Mouse (Mus musculus) gastrocnemius, postnatal 10 days (tissue): ENCODE results near the gene Rhox2b. TPM values are rescaled to one million over a fixed set of nuclear protein-coding genes. Genes with fewer than 3 reads are reported as not detected.
"Not testable (repeated sequence)": the region's sequence is repeated elsewhere in the genome, so short reads cannot be mapped to it uniquely, and the experiment has no call there.

Experiments
- DNase-seq: peaks from one replicate; pipeline ENCODE4 v3.0.0; 2021; ENCODE audit warnings: mixed read lengths
- long read RNA-seq, 2 experiments: library from polyadenylated mRNA; stranded (forward); transcript quantifications; one replicate each; pipeline ENCODE4 v2.0.0; 2021
- total RNA-seq, 2 experiments: library from RNA; stranded (reverse); gene quantifications; 2 replicates each; pipeline ENCODE4 v1.2.3; 2021

Rhox2b gene
- not detected for total RNA-seq
- long read RNA-seq, experiment 1 = 0 reads
- long read RNA-seq, experiment 2 = 0 reads

GRCm38 (mm10) chrX:37411767-37412166, at the start of gene Rhox2b:
Rhox2b (plus strand) TSS chrX:37412067.
- not testable (repeated sequence) for DNase-seq

GRCm38 (mm10) chrX:37379728-37380127, 32.1 kb upstream of the Rhox2b start, which contains the start of gene Rhox3a2:
Rhox3a2 (plus strand) TSS chrX:37380028.
- DNase-seq = not testable (repeated sequence)

DNA sequence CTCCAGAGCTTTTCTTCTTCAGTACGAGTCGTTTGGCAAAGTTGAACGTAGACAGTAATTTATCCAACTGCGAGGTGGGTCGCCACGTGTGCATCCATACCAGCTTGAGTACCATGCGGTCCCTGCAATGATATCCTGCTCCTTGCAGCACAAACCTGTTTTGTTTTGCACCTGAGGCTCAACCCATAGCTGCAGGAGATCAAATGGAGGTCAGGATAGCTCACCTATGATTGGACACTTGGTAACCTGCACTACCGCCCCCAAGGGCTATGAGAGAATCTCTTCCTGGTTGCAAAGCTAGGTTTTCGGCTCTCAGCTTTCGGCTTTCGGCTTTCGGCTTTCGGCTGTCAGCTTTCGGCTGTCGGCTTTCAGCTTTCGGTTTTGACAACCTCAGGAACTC, 21.3 kb upstream of the Rhox2b start, which contains the start of gene Rhox4a2:
Rhox4a2 (plus strand) TSS at position 301 of the 400 bp plus-strand sequence.
- not testable (repeated sequence) for DNase-seq

DNA sequence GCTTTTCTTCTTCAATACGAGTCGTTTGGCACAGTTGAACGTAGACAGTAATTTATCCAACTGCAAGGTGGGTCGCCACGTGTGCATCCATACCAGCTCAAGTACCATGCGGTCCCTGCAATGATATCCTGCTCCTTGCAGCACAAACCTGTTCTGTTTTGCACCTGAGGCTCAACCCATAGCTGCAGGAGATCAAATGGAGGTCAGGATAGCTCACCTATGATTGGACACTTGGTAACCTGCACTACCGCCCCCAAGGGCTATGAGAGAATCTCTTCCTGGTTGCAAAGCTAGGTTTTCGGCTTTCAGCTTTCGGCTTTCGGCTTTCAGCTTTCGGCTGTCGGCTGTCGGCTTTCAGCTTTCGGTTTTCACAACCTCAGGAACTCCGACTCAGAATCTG, 20.3 kb downstream of the Rhox2b start, which contains the start of gene Rhox4b:
Rhox4b (plus strand) TSS at position 301 of the 400 bp plus-strand sequence.
- DNase-seq = not testable (repeated sequence)

DNA sequence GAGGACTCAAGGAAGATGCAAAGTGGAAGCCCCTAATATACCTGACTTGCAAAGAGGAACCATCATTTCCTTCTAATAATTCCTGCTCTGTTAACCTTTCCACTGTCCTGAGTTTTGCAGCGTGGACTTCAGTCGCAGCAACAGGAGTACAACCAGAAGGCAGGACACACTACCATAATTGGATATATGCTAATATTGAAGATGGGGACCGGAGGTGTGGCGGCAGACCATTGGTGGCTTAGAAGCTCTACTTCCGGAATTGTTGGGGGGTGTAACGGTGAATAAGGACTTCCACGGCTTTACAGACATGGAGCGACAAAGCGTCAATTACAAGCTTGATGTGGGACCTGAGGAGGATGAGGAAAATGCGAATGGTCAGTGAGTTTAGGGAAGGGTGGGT, 41.5 kb downstream of the Rhox2b start, which contains the start of gene Rhox2c:
Rhox2c (plus strand) TSS at position 301 of the 400 bp plus-strand sequence.
- DNase-seq = not testable (repeated sequence)

- not testable (repeated sequence) for DNase-seq
Observed at GRCm38 (mm10) chrX:37458285-37458684, 46.4 kb downstream of the Rhox2b start, which contains the start of gene Rhox3c. Rhox3c (plus strand) TSS chrX:37458585.

Other genes starting within 250 kb of the Rhox2b start
- gene Akap14, start 243.2 kb upstream of the Rhox2b start, total RNA-seq = not detected
- gene Ndufa1, start 220.9 kb upstream of the Rhox2b start, total RNA-seq = 100 to 1,000 TPM; 318 to 357 TPM
- 1 to 10 TPM; 2.8 to 2.9 TPM for gene Rnf113a1, start 220.8 kb upstream of the Rhox2b start, total RNA-seq
- not detected for gene Gm9, start 201.0 kb upstream of the Rhox2b start, total RNA-seq
- not detected for gene Rhox1, start 189.8 kb upstream of the Rhox2b start, total RNA-seq
- not detected for gene Rhox2a, start 167.1 kb upstream of the Rhox2b start, total RNA-seq
- not detected for gene Rhox3a, start 162.1 kb upstream of the Rhox2b start, total RNA-seq
- not detected for gene Rhox4a, start 146.7 kb upstream of the Rhox2b start, total RNA-seq
- gene Rhox3a2, start 32.0 kb upstream of the Rhox2b start, total RNA-seq = not detected
- gene Rhox4a2, start 21.2 kb upstream of the Rhox2b start, total RNA-seq = not detected
- gene Rhox4b, start 20.4 kb downstream of the Rhox2b start, total RNA-seq = not detected
- gene Rhox2c, start 41.6 kb downstream of the Rhox2b start, total RNA-seq = not detected
- not detected for gene Rhox3c, start 46.5 kb downstream of the Rhox2b start, total RNA-seq
- gene Rhox4c, start 68.3 kb downstream of the Rhox2b start, total RNA-seq = not detected
- not detected for gene Rhox2d, start 81.4 kb downstream of the Rhox2b start, total RNA-seq
- gene Rhox4d, start 102.3 kb downstream of the Rhox2b start, total RNA-seq = not detected
- gene Rhox2e, start 118.4 kb downstream of the Rhox2b start, total RNA-seq = not detected
- gene Rhox3e, start 130.0 kb downstream of the Rhox2b start, total RNA-seq = under 1 TPM in 1 of 2 experiments, not detected in 1; 0.52 TPM
- not detected for gene Rhox4e, start 145.3 kb downstream of the Rhox2b start, total RNA-seq
- not detected for gene Rhox2f, start 159.3 kb downstream of the Rhox2b start, total RNA-seq
- gene Rhox3f, start 168.9 kb downstream of the Rhox2b start, total RNA-seq = not detected
- gene Rhox4f, start 195.6 kb downstream of the Rhox2b start, total RNA-seq = not detected
- not detected for gene Rhox3g, start 216.5 kb downstream of the Rhox2b start, total RNA-seq
- not detected for gene Rhox2g, start 231.4 kb downstream of the Rhox2b start, total RNA-seq
- gene Rhox4g, start 239.3 kb downstream of the Rhox2b start, total RNA-seq = not detected